19 mouse cellular contexts compared by ENCODE assay signal in the genomic region with DNA sequence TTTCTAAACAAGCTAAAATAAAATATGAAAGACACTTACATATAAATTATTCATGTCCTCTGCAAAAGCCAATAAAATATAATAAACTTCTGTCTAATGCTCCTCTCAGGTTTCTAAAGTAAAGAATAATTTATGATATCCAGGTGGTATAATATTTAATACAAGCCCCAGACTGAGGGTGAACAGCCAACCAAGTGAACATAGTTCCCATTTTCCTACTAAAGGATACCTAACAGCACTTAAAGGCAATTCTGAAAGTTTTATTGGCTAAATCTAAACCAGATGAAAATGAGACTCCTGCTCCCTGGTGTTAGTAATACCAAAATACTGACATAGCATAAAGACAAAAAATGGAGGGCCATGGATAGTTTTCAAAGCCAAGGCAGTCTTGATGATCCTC.
DNase-seq lines count a peak whose midpoint lies in the region; ATAC-seq and TF ChIP-seq lines count a peak whose summit lies in the region.
"Had no signal": no experiment of that assay in that cellular context is flagged by ENCODE, and none has a peak within 500 bp of the region (broad histone marks: within the 10 kb centered on the region; RNA-seq: fewer than 3 reads in every experiment).

No protein-coding gene starts in this region.

- H3K27me3 ChIP-seq in neural tube, embryonic 13.5 days: no peaks in the 10 kb centered on the region
- H3K27me3 ChIP-seq in limb, embryonic 14.5 days (ENCODE audit: control insufficient read depth, insufficient read depth, low read length): no peaks in the 10 kb centered on the region
- H3K27me3 ChIP-seq in cerebellum, adult 2 months (ENCODE audit: control insufficient read depth, insufficient read depth, low read length): no peaks in the 10 kb centered on the region
- H3K27me3 ChIP-seq: embryonic facial prominence, embryonic 12.5 days; forebrain, embryonic 13.5 days; forebrain, embryonic 15.5 days had no signal

- no peak overlapping the region for H3K4me2 ChIP-seq in neural tube, embryonic 13.5 days
- H3K4me2 ChIP-seq in limb, embryonic 14.5 days (replicated peaks; ENCODE audit: low read depth, low read length, severe bottlenecking): no peak overlapping the region
- H3K4me2 ChIP-seq: embryonic facial prominence, embryonic 12.5 days; forebrain, embryonic 13.5 days; forebrain, embryonic 15.5 days had no signal

- H3K4me1 ChIP-seq in neural tube, embryonic 13.5 days (replicated peaks): no peaks in the 10 kb centered on the region
- no peaks in the 10 kb centered on the region for H3K4me1 ChIP-seq in limb, embryonic 14.5 days (ENCODE audit: control insufficient read depth, insufficient read depth, low read length)
- H3K4me1 ChIP-seq in cerebellum, adult 2 months (ENCODE audit: control insufficient read depth, insufficient read depth, low read length): no peaks in the 10 kb centered on the region
- H3K4me1 ChIP-seq: embryonic facial prominence, embryonic 10.5 days; embryonic facial prominence, embryonic 12.5 days; forebrain, embryonic 13.5 days; forebrain, embryonic 15.5 days had no signal

- no peak overlapping the region for H3K27ac ChIP-seq in neural tube, embryonic 13.5 days (replicated peaks)
- no peak overlapping the region for H3K27ac ChIP-seq in limb, embryonic 14.5 days (replicated peaks; ENCODE audit: low read depth, low read length)
- no peak overlapping the region for H3K27ac ChIP-seq in cerebellum, adult 2 months (ENCODE audit: insufficient read depth, low read length)
- H3K27ac ChIP-seq: embryonic facial prominence, embryonic 10.5 days; embryonic facial prominence, embryonic 12.5 days; forebrain, embryonic 13.5 days; forebrain, embryonic 15.5 days had no signal

- H3K36me3 ChIP-seq in neural tube, embryonic 13.5 days: no peaks in the 10 kb centered on the region
- no peaks in the 10 kb centered on the region for H3K36me3 ChIP-seq in limb, embryonic 14.5 days (ENCODE audit: control insufficient read depth, insufficient read depth, low read length)
- H3K36me3 ChIP-seq: embryonic facial prominence, embryonic 10.5 days; embryonic facial prominence, embryonic 12.5 days; forebrain, embryonic 15.5 days had no signal

- no peak for TF ChIP-seq POLR2A in limb, embryonic 14.5 days (IDR thresholded peaks at IDR 0.05; ENCODE audit: borderline replicate concordance, extremely low read depth, insufficient read depth, insufficient read length)
- TF ChIP-seq POLR2A in cerebellum, adult 2 months (IDR thresholded peaks at IDR 0.05; ENCODE audit: borderline replicate concordance, insufficient read depth, low read length): no peak

- no peak for DNase-seq in neural tube, embryonic 10.5 days (ENCODE audit: extremely low spot score, low spot score)
- DNase-seq in forelimb bud, embryonic 11.5 days (ENCODE audit: low read depth, low spot score): peak; percentile 16
- DNase-seq in hindlimb bud, embryonic 11.5 days (ENCODE audit: extremely low spot score, low read depth, low spot score): peak; percentile 3
- DNase-seq in limb, embryonic 14.5 days (ENCODE audit: low spot score): peak; percentile 14
- DNase-seq in cerebellum, adult 2 months: no peak
- DNase-seq: adrenal gland, adult 2 months; adrenal gland, postnatal 10 days; adrenal gland, postnatal 25 days; cerebellum, adult 11 months; cerebellum, adult 18-20 months; cerebellum, adult 9-10 months; cerebellum, postnatal 10 days; cerebellum, postnatal 25 days had no signal

- no peaks in the 10 kb centered on the region for H3K9me3 ChIP-seq in neural tube, embryonic 13.5 days
- no peaks in the 10 kb centered on the region for H3K9me3 ChIP-seq in limb, embryonic 14.5 days (ENCODE audit: control insufficient read depth, low read length)
- H3K9me3 ChIP-seq: embryonic facial prominence, embryonic 10.5 days; embryonic facial prominence, embryonic 12.5 days; forebrain, embryonic 13.5 days; forebrain, embryonic 15.5 days had no signal

- 0 out of 2 replicates have a peak, but pooled peaks have one; percentile 53 for ATAC-seq in neural tube, embryonic 13.5 days (ENCODE audit: low read depth)
- ATAC-seq in limb, embryonic 14.5 days (ENCODE audit: low FRiP score, low read depth): peak; percentile 57
- no peak for ATAC-seq in megakaryocyte, adult 5-6 weeks (ENCODE audit: poor library complexity, severe bottlenecking)
- ATAC-seq: forebrain, embryonic 13.5 days; forebrain, embryonic 15.5 days had no signal

- H3K9ac ChIP-seq in neural tube, embryonic 13.5 days: no peak overlapping the region
- H3K9ac ChIP-seq in limb, embryonic 14.5 days (ENCODE audit: low read depth, low read length, severe bottlenecking): no peak overlapping the region
- H3K9ac ChIP-seq: embryonic facial prominence, embryonic 12.5 days; forebrain, embryonic 13.5 days; forebrain, embryonic 15.5 days had no signal

- no peak overlapping the region for H3K4me3 ChIP-seq in neural tube, embryonic 13.5 days
- H3K4me3 ChIP-seq in limb, embryonic 14.5 days (replicated peaks; ENCODE audit: low read length): no peak overlapping the region
- H3K4me3 ChIP-seq in cerebellum, adult 2 months (replicated peaks; ENCODE audit: insufficient read depth, low read depth, low read length): no peak overlapping the region
- H3K4me3 ChIP-seq: embryonic facial prominence, embryonic 10.5 days; embryonic facial prominence, embryonic 12.5 days; forebrain, embryonic 13.5 days; forebrain, embryonic 15.5 days had no signal

- TF ChIP-seq CTCF in cerebellum, adult 2 months (IDR thresholded peaks at IDR 0.05; ENCODE audit: borderline replicate concordance, insufficient read depth, low read depth, low read length): no peak

Comparison
In these comparisons a context has a peak if more than half of its experiments do, and no peak if none do; other contexts are left out.
1. DNase-seq: peak in forelimb bud, embryonic 11.5 days (single experiment), hindlimb bud, embryonic 11.5 days (single experiment) and limb, embryonic 14.5 days (single experiment); none in neural tube, embryonic 10.5 days (single experiment) and cerebellum, adult 2 months (0 of 2).